Mouse (Mus musculus) ES-E14 (cell line): ENCODE measurements around the gene Iqsec1.

ENCODE experiments used
- CHD2 ChIP-seq: IDR thresholded peaks from 2 replicates; pipeline ENCODE4 v1.6.1; 2014; ENCODE audit warnings: mild to moderate bottlenecking, low read depth, low read length, inconsistent platforms
- HCFC1 ChIP-seq: IDR thresholded peaks from 2 replicates; pipeline ENCODE4 v1.6.1; 2012; ENCODE audit warnings: low read length, inconsistent platforms, borderline replicate concordance; ENCODE audit not compliant: insufficient read depth
- MAFK ChIP-seq: IDR thresholded peaks from 2 replicates; pipeline ENCODE4 v1.6.1; 2014; ENCODE audit warnings: mild to moderate bottlenecking, low read depth, low read length, inconsistent platforms; ENCODE audit not compliant: insufficient read depth
- ZC3H11A ChIP-seq: IDR thresholded peaks from 2 replicates; pipeline ENCODE4 v1.6.1; 2012; ENCODE audit warnings: low read depth, mild to moderate bottlenecking, inconsistent platforms, low read length, borderline replicate concordance

- TF ChIP-seq CHD2 (no peak), HCFC1 (no peak), ZC3H11A (no peak), MAFK (no peak)
Observed at GRCm38 (mm10) chr6:90741717-90742116, 246.8 kb downstream of the Iqsec1 start.
